Mouse (Mus musculus) CD8-positive naive resting alpha-beta T cell, adult 2 months (primary cell): Measurements from ENCODE around the gene Poln.

Experiments
- DNase-seq, 2 experiments: peaks; one replicate each; pipeline ENCODE4 v3.0.0; 2022; ENCODE audit warnings: low read depth in 2 of 2, low spot score in 2 of 2

Poln gene

GRCm38 (mm10) chr5:34187601-34188316 lies 18.5 kb upstream of the Poln start, which contains the start of gene Mxd4:
Gene Mxd4 (minus strand): TSS chr5:34187720.
- peak; percentile 94 to 95 for DNase-seq

GRCm38 (mm10) chr5:34186961-34187391 lies 17.7 kb upstream of the Poln start:
- no peak for DNase-seq

GRCm38 (mm10) chr5:34186391-34186790 lies 17.1 kb upstream of the Poln start:
- no peak for DNase-seq

- no peak for DNase-seq
These were observed 16.5 kb upstream of the Poln start for GRCm38 (mm10) chr5:34185791-34186190.

- DNase-seq = no peak
These were observed 15.9 kb upstream of the Poln start for GRCm38 (mm10) chr5:34185051-34185580.

- no peak for DNase-seq
These were observed 14.7 kb upstream of the Poln start for GRCm38 (mm10) chr5:34183976-34184375.

GRCm38 (mm10) chr5:34183156-34183880 lies 14.1 kb upstream of the Poln start:
- no peak for DNase-seq

GRCm38 (mm10) chr5:34182486-34182885 lies 13.2 kb upstream of the Poln start:
- DNase-seq = no peak

GRCm38 (mm10) chr5:34177821-34178220 lies 8.6 kb upstream of the Poln start:
- DNase-seq = no peak

- no peak for DNase-seq
These were observed 7.8 kb upstream of the Poln start for GRCm38 (mm10) chr5:34177091-34177490.

- no peak for DNase-seq
These were observed 7.4 kb upstream of the Poln start for GRCm38 (mm10) chr5:34176691-34177090.

- no peak for DNase-seq
These were observed 6.1 kb upstream of the Poln start for GRCm38 (mm10) chr5:34175403-34175694.

- DNase-seq = no peak
These were observed 5.5 kb upstream of the Poln start for GRCm38 (mm10) chr5:34174550-34175402.

GRCm38 (mm10) chr5:34174021-34174420 lies 4.8 kb upstream of the Poln start:
- no peak for DNase-seq

GRCm38 (mm10) chr5:34170726-34171125 lies 1.5 kb upstream of the Poln start:
- no peak for DNase-seq

- DNase-seq = no peak
These were observed 706 bp upstream of the Poln start for GRCm38 (mm10) chr5:34169954-34170353.

- no peak for DNase-seq
These were observed 1.4 kb downstream of the Poln start for GRCm38 (mm10) chr5:34167857-34168256.

- no peak for DNase-seq
These were observed 3.5 kb downstream of the Poln start for GRCm38 (mm10) chr5:34165793-34166192.

- DNase-seq = no peak
These were observed 20.8 kb downstream of the Poln start for GRCm38 (mm10) chr5:34148476-34148875.

GRCm38 (mm10) chr5:34147554-34147953 lies 21.7 kb downstream of the Poln start:
- DNase-seq = no peak

GRCm38 (mm10) chr5:34139751-34140150 lies 29.5 kb downstream of the Poln start:
- peak in 1 of 2 experiments; percentile 6 for DNase-seq

GRCm38 (mm10) chr5:34132731-34133130 lies 36.5 kb downstream of the Poln start:
- DNase-seq = no peak
